Mouse (Mus musculus) forebrain, postnatal 0 days (tissue): Measurements from ENCODE around the gene Frem1. TPM values are rescaled to one million over a fixed set of nuclear protein-coding genes. Genes with fewer than 3 reads are reported as not detected.
A peak's percentile ranks its signal among the peaks of the same experiment; 100 is the strongest.

Experiments
- ATAC-seq: fragments of 200-750 bp; cut with Nextera tagmentation; 2 replicates; pipeline ENCODE4 v1.8.0; 2017; ENCODE audit warnings: mild to moderate bottlenecking, moderate library complexity
- DNase-seq: peaks from one replicate; pipeline ENCODE4 v3.0.0-alpha.2; 2015
- H3K27ac ChIP-seq: fragments of 300-500 bp; sonication (generic); 2 replicates; pipeline ENCODE4 v1.5.1; 2014; ENCODE audit warnings: low read depth, mild to moderate bottlenecking, antibody characterized with exemption, low read length, moderate library complexity, mixed read lengths
- H3K27me3 ChIP-seq: fragments of 300-500 bp; sonication (generic); 2 replicates; pipeline ENCODE4 v1.6.1; 2014; ENCODE audit warnings: mild to moderate bottlenecking, low read length, mixed read lengths; ENCODE audit not compliant: insufficient read depth
- H3K36me3 ChIP-seq: fragments of 300-500 bp; sonication (generic); 2 replicates; pipeline ENCODE4 v1.6.1; 2014; ENCODE audit warnings: mild to moderate bottlenecking, moderate library complexity; ENCODE audit not compliant: insufficient read depth
- H3K4me1 ChIP-seq: fragments of 300-500 bp; sonication (generic); 2 replicates; pipeline ENCODE4 v1.6.1; 2014; ENCODE audit warnings: antibody characterized with exemption; ENCODE audit not compliant: insufficient read depth
- H3K4me2 ChIP-seq: fragments of 300-500 bp; sonication (generic); 2 replicates; pipeline ENCODE4 v1.6.1; 2014; ENCODE audit warnings: low read depth, mild to moderate bottlenecking, moderate library complexity
- H3K4me3 ChIP-seq: fragments of 300-500 bp; sonication (generic); 2 replicates; pipeline ENCODE4 v1.5.1; 2014; ENCODE audit warnings: low read depth, low read length, mixed read lengths
- H3K9ac ChIP-seq: fragments of 300-500 bp; sonication (generic); 2 replicates; pipeline ENCODE4 v1.6.1; 2014; ENCODE audit warnings: mild to moderate bottlenecking
- H3K9me3 ChIP-seq: fragments of 300-500 bp; sonication (generic); 2 replicates; pipeline ENCODE4 v1.6.1; 2016; ENCODE audit warnings: low read length
- CTCF ChIP-seq: sonication (generic); IDR thresholded peaks from 2 replicates; pipeline ENCODE4 v1.5.1; 2016; ENCODE audit warnings: antibody characterized with exemption, control low read depth, low read depth
- WGBS: fragments of 180-500 bp; shearing (Covaris S2); extraction: QIAGEN DNeasy Blood & Tissue Kit; methylation state at CpG from one replicate; pipeline ENCODE4 v1.1.7; 2014; 5-methylcytosine and 5-hydroxymethylcytosine counted together
- polyA plus RNA-seq: library from polyadenylated mRNA; unstranded; fragments of >200 nt; fragmentation: Nextera tagmentation; extraction: Ambion mirVana; gene quantifications from 2 replicates; pipeline ENCODE4 v1.2.1, GENCODE M21; 2015
- total RNA-seq: library from RNA; depleted of rRNA; stranded (reverse); fragments of >200 nt; gene quantifications from 2 replicates; pipeline ENCODE4 v1.2.3, GENCODE M21; 2014

Frem1 gene
- total and polyA plus RNA-seq, 2 experiments from 2014 or later, result 1.2 to 5.3 TPM

- H3K36me3 ChIP-seq, result no peaks in the 10 kb centered on the region
- DNase-seq (peak; percentile 24), ATAC-seq (0 out of 2 replicates have a peak, but pooled peaks have one; percentile 29)
- H3K4me1 ChIP-seq, result peaks cover 6% of the 10 kb centered on the region; the same call in 1 of the 2 replicates
- peak overlapping the region; percentile 15; the same call in 1 of the 2 replicates for H3K27ac ChIP-seq
- H3K4me2 ChIP-seq, result no peak overlapping the region
- no peaks in the 10 kb centered on the region for H3K27me3 ChIP-seq
- no peak for TF ChIP-seq CTCF
- 63% methylated on average over 3 of the region's 3 CpGs for WGBS
- no peak overlapping the region for H3K4me3 ChIP-seq
- no peaks in the 10 kb centered on the region for H3K9me3 ChIP-seq
- H3K9ac ChIP-seq, result no peak overlapping the region
Observed at GRCm38 (mm10) chr4:82992042-82992441, 60.1 kb downstream of the Frem1 start.

- TF ChIP-seq CTCF, result no peak
- peak overlapping the region; percentile 29; the same call in 1 of the 2 replicates for H3K27ac ChIP-seq
- H3K4me2 ChIP-seq, result no peak overlapping the region
- WGBS, result 41% methylated on average over 7 of the region's 7 CpGs
- ATAC-seq (peak; percentile 62; the same call in 1 of the 2 replicates), DNase-seq (peak; percentile 22)
- H3K9ac ChIP-seq, result no peak overlapping the region
- H3K9me3 ChIP-seq, result no peaks in the 10 kb centered on the region
- no peak overlapping the region for H3K4me3 ChIP-seq
- H3K27me3 ChIP-seq, result no peaks in the 10 kb centered on the region
- H3K36me3 ChIP-seq, result no peaks in the 10 kb centered on the region
- peaks cover 6% of the 10 kb centered on the region; the same call in 1 of the 2 replicates for H3K4me1 ChIP-seq
Observed at GRCm38 (mm10) chr4:82990973-82991695, 61.0 kb downstream of the Frem1 start.

DNA sequence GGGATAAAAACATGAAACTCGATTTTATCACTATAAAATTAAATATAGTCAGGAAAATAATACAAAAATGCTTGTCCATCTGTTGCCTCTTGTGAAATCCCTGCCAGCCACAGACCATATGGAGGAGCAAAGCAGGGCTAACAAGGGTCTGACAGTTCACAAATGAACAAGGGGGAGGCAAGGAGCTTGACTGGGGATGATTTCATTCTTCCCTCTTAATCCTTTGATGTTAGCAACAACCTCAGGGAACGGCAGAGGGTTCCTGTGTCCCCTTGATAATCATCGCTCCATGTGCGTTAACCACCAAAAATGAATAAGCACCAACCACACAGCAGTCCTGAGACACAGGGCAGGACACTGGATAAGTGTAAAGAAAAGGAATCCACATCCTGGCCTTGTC lies 79.8 kb downstream of the Frem1 start:
- Histone ChIP-seq H3K36me3 (no peaks in the 10 kb centered on the region), H3K4me2 (no peak overlapping the region), H3K4me1 (no peaks in the 10 kb centered on the region; the same call in 1 of the 2 replicates), H3K27me3 (no peaks in the 10 kb centered on the region), H3K9me3 (no peaks in the 10 kb centered on the region), H3K27ac (no peak overlapping the region), H3K4me3 (no peak overlapping the region), H3K9ac (no peak overlapping the region)
- DNase-seq, result no peak
- ATAC-seq, result no peak
- WGBS, result 45% methylated on average over 4 of the region's 4 CpGs
- TF ChIP-seq CTCF, result no peak

DNA sequence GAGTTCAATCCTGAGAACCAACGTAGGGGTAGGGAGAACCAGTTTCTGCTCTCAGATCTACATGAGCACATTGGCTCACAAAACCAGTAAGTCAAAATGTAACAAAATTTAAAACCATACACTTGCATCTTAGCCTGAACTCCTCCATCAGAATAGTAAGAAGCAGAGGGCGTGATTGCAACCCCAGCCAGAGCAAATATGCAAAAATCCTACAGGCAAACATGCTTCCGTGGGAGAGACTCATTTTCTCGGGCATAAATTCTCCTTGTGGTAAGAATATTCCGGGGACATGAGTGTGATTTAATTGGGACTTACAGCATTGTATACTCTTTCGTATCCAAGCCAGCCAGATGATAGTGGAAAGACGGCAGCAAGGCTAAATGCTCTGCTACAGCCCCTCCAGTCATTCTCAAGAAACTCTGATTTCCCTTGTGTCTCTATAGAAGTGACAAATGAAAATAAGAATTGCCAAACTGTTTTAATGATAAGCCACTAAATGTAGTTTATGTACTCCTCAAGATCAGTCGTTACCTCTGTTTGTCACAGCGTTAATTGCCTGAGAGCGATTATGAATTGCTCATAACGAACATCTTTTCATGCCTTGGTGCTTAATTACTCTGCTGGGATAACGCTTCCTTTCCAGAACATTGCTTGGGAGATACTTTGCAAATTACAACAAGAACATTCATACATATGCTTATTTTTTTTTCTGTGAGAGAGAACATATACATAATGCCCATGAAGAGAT lies 81.1 kb downstream of the Frem1 start:
- Histone ChIP-seq H3K9me3 (no peaks in the 10 kb centered on the region), H3K4me1 (no peaks in the 10 kb centered on the region; the same call in 1 of the 2 replicates), H3K9ac (no peak overlapping the region), H3K27me3 (no peaks in the 10 kb centered on the region), H3K4me2 (no peak overlapping the region), H3K36me3 (no peaks in the 10 kb centered on the region), H3K4me3 (no peak overlapping the region), H3K27ac (no peak overlapping the region; the same call in 1 of the 2 replicates)
- TF ChIP-seq CTCF, result no peak
- ATAC-seq (peak; percentile 38), DNase-seq (peak; percentile 39)
- 39% methylated on average over 12 of the region's 12 CpGs for WGBS

DNA sequence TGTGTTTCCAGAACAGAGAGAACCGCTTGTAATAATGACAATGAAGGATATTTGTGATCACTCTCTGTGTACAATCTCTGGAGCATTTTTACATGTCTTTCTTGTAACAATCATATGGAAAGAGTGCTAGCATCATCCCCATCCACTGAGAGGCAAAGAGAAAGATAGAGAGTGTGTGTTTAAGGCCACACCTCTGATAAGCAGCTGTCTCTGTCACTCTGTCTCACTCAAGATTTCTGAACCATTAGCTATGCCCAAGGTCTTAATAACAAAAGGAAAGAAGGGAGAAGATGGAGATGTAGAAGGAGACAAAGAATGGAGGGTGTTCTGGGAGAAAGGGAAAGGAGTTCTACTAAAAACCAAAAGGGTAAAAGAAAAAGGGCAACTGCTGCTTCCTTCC lies 91.1 kb downstream of the Frem1 start:
- no peaks in the 10 kb centered on the region for H3K9me3 ChIP-seq
- no peak overlapping the region for H3K4me2 ChIP-seq
- DNase-seq (no peak), ATAC-seq (no peak)
- no peak overlapping the region for H3K27ac ChIP-seq
- H3K36me3 ChIP-seq, result no peaks in the 10 kb centered on the region
- no peaks in the 10 kb centered on the region; the same call in 1 of the 2 replicates for H3K4me1 ChIP-seq
- no peak for TF ChIP-seq CTCF
- 79% methylated on average over 1 of the region's 1 CpGs for WGBS
- H3K27me3 ChIP-seq, result no peaks in the 10 kb centered on the region
- H3K9ac ChIP-seq, result no peak overlapping the region
- H3K4me3 ChIP-seq, result no peak overlapping the region

GRCm38 (mm10) chr4:82957827-82958538 lies 94.2 kb downstream of the Frem1 start:
- no peaks in the 10 kb centered on the region for H3K27me3 ChIP-seq
- H3K4me1 ChIP-seq, result no peaks in the 10 kb centered on the region; the same call in 1 of the 2 replicates
- H3K9ac ChIP-seq, result no peak overlapping the region
- H3K36me3 ChIP-seq, result no peaks in the 10 kb centered on the region
- no peaks in the 10 kb centered on the region for H3K9me3 ChIP-seq
- 55% methylated on average over 14 of the region's 14 CpGs for WGBS
- H3K4me2 ChIP-seq, result no peak overlapping the region
- ATAC-seq, result peak; percentile 48; the same call in 1 of the 2 replicates
- TF ChIP-seq CTCF, result no peak
- no peak for DNase-seq
- H3K27ac ChIP-seq, result no peak overlapping the region
- H3K4me3 ChIP-seq, result no peak overlapping the region
